Mouse (Mus musculus) inflammation-experienced regulatory T-cells, adult 6 months (primary cell): ENCODE data around the gene Egln1. TPM values are rescaled to one million over a fixed set of nuclear protein-coding genes. Genes with fewer than 3 reads are reported as not detected.

Experiments used
- ATAC-seq: one replicate; pipeline ENCODE4 v1.8.0; 2017
- polyA plus RNA-seq, 3 experiments: library from polyadenylated mRNA; unstranded; fragments of 100-300 nt; shearing (Covaris generic); gene quantifications; one replicate each; pipeline ENCODE4 v1.2.1; 2017

The Egln1 gene
- polyA plus RNA-seq, 3 experiments from 2014 or later: 9.8 to 12.4 (median 12.0) TPM

GRCm38 (mm10) chr8:124898251-124898905, 50.7 kb downstream of the Egln1 start:
- no peak for ATAC-seq

- peak; percentile 82 for ATAC-seq
These were observed 51.5 kb downstream of the Egln1 start, which contains the start of the genes Exoc8 and Sprtn for GRCm38 (mm10) chr8:124897386-124898250. TSS of gene Exoc8 (minus strand) at chr8:124897705. TSS of gene Sprtn (plus strand) at chr8:124897886.

- ATAC-seq: peak; percentile 32
These were observed 52.3 kb downstream of the Egln1 start for GRCm38 (mm10) chr8:124896632-124897385.

GRCm38 (mm10) chr8:124896010-124896631, 53.0 kb downstream of the Egln1 start:
- ATAC-seq: no peak

- no peak for ATAC-seq
These were observed 56.5 kb downstream of the Egln1 start for GRCm38 (mm10) chr8:124892596-124892995.

- no peak for ATAC-seq
These were observed 60.7 kb downstream of the Egln1 start for GRCm38 (mm10) chr8:124888385-124888784.

GRCm38 (mm10) chr8:124878946-124879526, 70.1 kb downstream of the Egln1 start:
- no peak for ATAC-seq

- ATAC-seq: no peak
These were observed 71.0 kb downstream of the Egln1 start for GRCm38 (mm10) chr8:124878141-124878540.

- no peak for ATAC-seq
These were observed 76.4 kb downstream of the Egln1 start for GRCm38 (mm10) chr8:124872690-124873089.

- no peak for ATAC-seq
These were observed 77.0 kb downstream of the Egln1 start for GRCm38 (mm10) chr8:124872081-124872480.

GRCm38 (mm10) chr8:124871474-124871873, 77.7 kb downstream of the Egln1 start:
- ATAC-seq: no peak

- no peak for ATAC-seq
These were observed 79.4 kb downstream of the Egln1 start for GRCm38 (mm10) chr8:124869708-124870107.

GRCm38 (mm10) chr8:124867126-124867525, 82.0 kb downstream of the Egln1 start:
- ATAC-seq: no peak

- ATAC-seq: no peak
These were observed 82.5 kb downstream of the Egln1 start for GRCm38 (mm10) chr8:124866669-124867068.

- ATAC-seq: peak; percentile 16
These were observed 85.4 kb downstream of the Egln1 start for GRCm38 (mm10) chr8:124863729-124864128.

GRCm38 (mm10) chr8:124863163-124863677, 85.9 kb downstream of the Egln1 start:
- ATAC-seq: peak; percentile 42

- ATAC-seq: peak; percentile 88
These were observed 86.6 kb downstream of the Egln1 start, which contains the start of the genes Gnpat and 2810004N23Rik for GRCm38 (mm10) chr8:124862321-124863162. TSS of gene Gnpat (plus strand) at chr8:124863033. TSS of gene 2810004N23Rik (minus strand) at chr8:124863120.

- no peak for ATAC-seq
These were observed 88.9 kb downstream of the Egln1 start for GRCm38 (mm10) chr8:124860188-124860587.

- ATAC-seq: no peak
These were observed 89.7 kb downstream of the Egln1 start for GRCm38 (mm10) chr8:124859466-124859865.
